Mouse (Mus musculus) limb, embryonic 14.5 days (tissue): ENCODE data around the gene Etnk1. TPM values are rescaled to one million over a fixed set of nuclear protein-coding genes. Genes with fewer than 3 reads are reported as not detected.

Source experiments
- ATAC-seq: fragments of 200-750 bp; cut with Nextera tagmentation; 2 replicates; pipeline ENCODE4 v1.8.0; 2017; ENCODE audit warnings: low read depth, moderate number of reproducible peaks, moderate TSS enrichment; ENCODE audit not compliant: low FRiP score
- DNase-seq: peaks from one replicate; pipeline ENCODE4 v3.0.0-alpha.2; 2015; ENCODE audit warnings: low spot score
- H3K27ac ChIP-seq: fragments of 300-500 bp; sonication (generic); replicated peaks from 2 replicates; pipeline ENCODE4 v1.5.1; 2014; ENCODE audit warnings: low read depth, mild to moderate bottlenecking, low read length, moderate library complexity, mixed read lengths
- H3K27me3 ChIP-seq: fragments of 300-500 bp; sonication (generic); 2 replicates; pipeline ENCODE4 v1.6.1; 2014; ENCODE audit warnings: low read length, mixed read lengths; ENCODE audit not compliant: control insufficient read depth, insufficient read depth
- H3K36me3 ChIP-seq: fragments of 300-500 bp; sonication (generic); 2 replicates; pipeline ENCODE4 v1.6.1; 2014; ENCODE audit warnings: mild to moderate bottlenecking, low read length, moderate library complexity, mixed read lengths; ENCODE audit not compliant: control insufficient read depth, insufficient read depth
- H3K4me1 ChIP-seq: fragments of 300-500 bp; sonication (generic); 2 replicates; pipeline ENCODE4 v1.6.1; 2014; ENCODE audit warnings: antibody characterized with exemption, low read length, mixed read lengths; ENCODE audit not compliant: control insufficient read depth, insufficient read depth
- H3K4me2 ChIP-seq: fragments of 300-500 bp; sonication (generic); replicated peaks from 2 replicates; pipeline ENCODE4 v1.6.1; 2014; ENCODE audit warnings: low read depth, mild to moderate bottlenecking, low read length, moderate library complexity; ENCODE audit not compliant: severe bottlenecking
- H3K4me3 ChIP-seq: fragments of 300-500 bp; sonication (generic); replicated peaks from 2 replicates; pipeline ENCODE4 v1.5.1; 2014; ENCODE audit warnings: low read length
- H3K9ac ChIP-seq: fragments of 300-500 bp; sonication (generic); 2 replicates; pipeline ENCODE4 v1.6.1; 2014; ENCODE audit warnings: mild to moderate bottlenecking, low read depth, low read length, moderate library complexity; ENCODE audit not compliant: severe bottlenecking
- H3K9me3 ChIP-seq: fragments of 300-500 bp; sonication (generic); 2 replicates; pipeline ENCODE4 v1.6.1; 2016; ENCODE audit warnings: low read length; ENCODE audit not compliant: control insufficient read depth
- POLR2A ChIP-seq: fragments of 200-500 bp; IDR thresholded peaks from 2 replicates; pipeline ENCODE4 v1.8.0; 2012; ENCODE audit warnings: inconsistent platforms, mild to moderate bottlenecking, moderate library complexity, borderline replicate concordance; ENCODE audit not compliant: insufficient read depth, insufficient read length; ENCODE audit errors: extremely low read depth
- WGBS: fragments of 180-500 bp; shearing (Covaris S2); extraction: QIAGEN DNeasy Blood & Tissue Kit; methylation state at CpG from one replicate; pipeline ENCODE4 v1.1.7; 2014; 5-methylcytosine and 5-hydroxymethylcytosine counted together
- polyA plus RNA-seq, 2 experiments: library from polyadenylated mRNA; depleted of rRNA in 1 of 2; stranded (reverse) in 1 of 2; unstranded in 1 of 2; fragments of >200 nt; fragmentation: Nextera tagmentation in 1 of 2; extraction: Ambion mirVana in 1 of 2; gene quantifications; 2 replicates each; pipeline versions ENCODE4 v1.2.1 to v1.2.3; 2012 to 2014

Gene Etnk1
- polyA plus RNA-seq, 2 experiments: 22.0 to 72.9 TPM

DNA sequence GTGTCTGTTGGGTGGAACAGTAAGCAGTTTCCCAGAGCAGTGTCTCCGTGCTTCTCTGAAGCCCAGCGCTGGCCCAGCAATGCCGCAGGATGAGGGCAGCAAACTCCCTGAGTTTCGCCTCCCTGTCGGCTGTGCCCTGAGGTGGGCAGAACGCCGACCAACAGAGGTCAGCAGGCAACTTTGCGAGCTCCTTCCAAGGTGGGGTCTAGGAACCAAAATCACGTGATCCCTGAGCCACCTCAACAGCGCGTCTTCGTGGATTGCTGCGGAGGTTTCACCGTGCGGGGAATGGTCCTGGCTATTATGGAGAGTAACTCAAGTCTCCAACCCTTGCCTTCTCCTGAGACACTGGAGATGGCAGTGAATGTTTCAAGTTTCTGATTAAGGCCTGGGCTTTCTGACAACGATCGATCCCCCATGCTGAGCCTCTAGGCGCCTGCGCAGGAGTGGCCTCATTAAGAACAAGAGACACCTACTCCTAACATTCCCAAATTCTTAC lies 23.2 kb upstream of the Etnk1 start:
- peak overlapping the region; percentile 49 for H3K9ac ChIP-seq
- 0 out of 2 replicates have a peak, but pooled peaks have one; percentile 30 for ATAC-seq
- no peak for DNase-seq

DNA sequence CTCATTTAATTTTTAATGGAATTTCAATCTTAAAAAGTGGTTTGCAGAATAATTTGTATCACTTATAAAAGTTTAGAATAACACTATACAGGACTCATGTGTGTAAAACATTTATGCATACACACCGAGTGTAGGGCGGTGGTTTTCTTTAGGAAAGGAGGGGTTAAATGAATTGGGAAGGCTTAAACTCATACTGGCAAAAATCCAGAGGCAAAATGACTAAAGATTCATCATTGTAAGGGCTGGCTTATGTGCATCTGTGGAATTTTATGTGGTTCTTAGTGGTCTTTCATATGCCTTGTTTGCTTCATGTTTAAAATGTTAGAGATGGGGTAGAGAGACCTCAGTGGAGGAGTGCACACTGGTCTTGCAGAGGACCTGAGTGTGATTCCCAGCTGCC lies 22.5 kb upstream of the Etnk1 start:
- H3K9me3 ChIP-seq: no peaks in the 10 kb centered on the region
- H3K4me3 ChIP-seq: no peak overlapping the region
- H3K36me3 ChIP-seq: no peaks in the 10 kb centered on the region
- no peaks in the 10 kb centered on the region for H3K4me1 ChIP-seq
- ATAC-seq (no peak), DNase-seq (no peak)
- H3K4me2 ChIP-seq: no peak overlapping the region
- H3K9ac ChIP-seq: no peak overlapping the region
- no peaks in the 10 kb centered on the region for H3K27me3 ChIP-seq
- no peak overlapping the region for H3K27ac ChIP-seq
- no peak for TF ChIP-seq POLR2A
- WGBS: 69% methylated on average over 2 of the region's 2 CpGs

More for the DNA sequence above, 23.2 kb upstream of the Etnk1 start:
- 16% methylated on average over 19 of the region's 19 CpGs for WGBS
- Histone ChIP-seq H3K9me3 (no peaks in the 10 kb centered on the region), H3K4me1 (no peaks in the 10 kb centered on the region), H3K4me2 (peak overlapping the region; percentile 53), H3K36me3 (no peaks in the 10 kb centered on the region), H3K27me3 (no peaks in the 10 kb centered on the region), H3K27ac (no peak overlapping the region), H3K4me3 (peak overlapping the region; percentile 36)
- no peak for TF ChIP-seq POLR2A

DNA sequence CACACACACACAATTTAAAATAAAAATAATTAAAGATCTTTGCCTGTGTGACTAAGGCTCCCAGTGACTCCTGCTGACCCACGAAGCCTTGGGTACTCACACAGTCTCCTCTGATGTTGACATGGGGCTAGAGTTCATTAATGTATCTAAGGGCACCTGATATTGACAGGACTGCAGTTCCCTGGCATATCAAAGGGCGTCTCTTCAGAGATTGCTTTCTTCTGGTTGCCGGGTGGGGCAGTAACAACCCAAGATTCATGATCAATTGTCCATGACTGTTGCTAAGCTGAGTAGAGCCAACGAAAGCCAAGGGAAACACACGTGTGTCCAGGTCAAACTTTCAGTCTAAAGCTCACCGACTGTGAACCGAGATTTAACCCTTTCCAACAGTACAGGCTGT lies 22.0 kb upstream of the Etnk1 start:
- Histone ChIP-seq H3K27ac (no peak overlapping the region), H3K9ac (no peak overlapping the region), H3K4me2 (no peak overlapping the region), H3K36me3 (no peaks in the 10 kb centered on the region), H3K4me1 (no peaks in the 10 kb centered on the region), H3K27me3 (no peaks in the 10 kb centered on the region), H3K4me3 (no peak overlapping the region), H3K9me3 (no peaks in the 10 kb centered on the region)
- ATAC-seq (no peak), DNase-seq (no peak)
- no peak for TF ChIP-seq POLR2A
- WGBS: 58% methylated on average over 7 of the region's 7 CpGs

DNA sequence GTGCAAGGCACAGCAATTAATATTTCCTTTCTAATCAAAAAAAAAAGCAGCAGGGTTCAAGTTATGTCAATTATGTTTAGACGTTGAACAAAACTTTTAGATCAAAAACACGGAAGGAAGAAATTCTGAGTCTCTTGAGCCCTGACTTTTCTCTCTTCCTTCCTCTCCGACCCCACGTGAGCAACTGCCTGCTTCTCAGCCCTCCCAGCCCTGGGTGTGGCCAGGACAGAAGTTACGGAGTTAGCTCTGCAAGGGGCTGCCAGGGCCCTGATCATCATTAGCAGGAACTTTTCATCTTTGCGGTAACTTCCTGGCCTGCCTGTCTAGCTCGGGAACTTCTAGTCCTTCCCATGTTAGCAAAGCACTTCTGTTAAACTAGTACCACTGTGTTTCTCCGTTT lies 20.3 kb upstream of the Etnk1 start:
- ATAC-seq: no peak
- WGBS: 29% methylated on average over 8 of the region's 8 CpGs
- Histone ChIP-seq H3K36me3 (no peaks in the 10 kb centered on the region), H3K9ac (no peak overlapping the region), H3K9me3 (no peaks in the 10 kb centered on the region), H3K4me2 (no peak overlapping the region), H3K4me1 (no peaks in the 10 kb centered on the region), H3K27ac (no peak overlapping the region), H3K4me3 (no peak overlapping the region), H3K27me3 (no peaks in the 10 kb centered on the region)
- TF ChIP-seq POLR2A: no peak
- no peak for DNase-seq

- Histone ChIP-seq H3K27me3 (no peaks in the 10 kb centered on the region), H3K4me1 (peaks cover 9% of the 10 kb centered on the region; the same call in 1 of the 2 replicates), H3K27ac (no peak overlapping the region), H3K4me3 (no peak overlapping the region), H3K9me3 (no peaks in the 10 kb centered on the region), H3K36me3 (no peaks in the 10 kb centered on the region), H3K4me2 (no peak overlapping the region), H3K9ac (no peak overlapping the region)
- DNase-seq (no peak), ATAC-seq (no peak)
- no peak for TF ChIP-seq POLR2A
Measured at GRCm38 (mm10) chr6:143148868-143149267, 18.2 kb upstream of the Etnk1 start.
